Mouse (Mus musculus) embryonic facial prominence, embryonic 13.5 days (tissue): ENCODE results near the gene Sumo3. TPM values are rescaled to one million over a fixed set of nuclear protein-coding genes. Genes with fewer than 3 reads are reported as not detected.
A peak's percentile ranks its signal among the peaks of the same experiment; 100 is the strongest.

Experiments
- ATAC-seq: fragments of 200-750 bp; cut with Nextera tagmentation; 2 replicates; pipeline ENCODE4 v1.8.0; 2017; ENCODE audit warnings: low read depth; ENCODE audit not compliant: insufficient number of reproducible peaks, insufficient read depth, low FRiP score, low TSS enrichment
- H3K27ac ChIP-seq: fragments of 300-500 bp; sonication (generic); 2 replicates; pipeline ENCODE4 v1.5.1; 2015; ENCODE audit warnings: moderate library complexity, mild to moderate bottlenecking, inconsistent platforms
- H3K27me3 ChIP-seq: fragments of 300-500 bp; sonication (generic); 2 replicates; pipeline ENCODE4 v1.6.1; 2015; ENCODE audit warnings: mild to moderate bottlenecking, inconsistent platforms
- H3K36me3 ChIP-seq: fragments of 300-500 bp; sonication (generic); 2 replicates; pipeline ENCODE4 v1.6.1; 2015; ENCODE audit warnings: mild to moderate bottlenecking, inconsistent platforms
- H3K4me1 ChIP-seq: fragments of 300-500 bp; sonication (generic); 2 replicates; pipeline ENCODE4 v1.6.1; 2015; ENCODE audit warnings: inconsistent platforms
- H3K4me2 ChIP-seq: fragments of 300-500 bp; sonication (generic); 2 replicates; pipeline ENCODE4 v1.6.1; 2015; ENCODE audit warnings: moderate library complexity, mild to moderate bottlenecking, inconsistent platforms
- H3K4me3 ChIP-seq: fragments of 300-500 bp; sonication (generic); 2 replicates; pipeline ENCODE4 v1.5.1; 2015; ENCODE audit warnings: mild to moderate bottlenecking, inconsistent platforms
- H3K9ac ChIP-seq: fragments of 300-500 bp; sonication (generic); 2 replicates; pipeline ENCODE4 v1.6.1; 2015; ENCODE audit warnings: mild to moderate bottlenecking, inconsistent platforms
- H3K9me3 ChIP-seq: fragments of 300-500 bp; sonication (generic); 2 replicates; pipeline ENCODE4 v1.6.1; 2016; ENCODE audit warnings: inconsistent platforms
- WGBS: fragments of 180-500 bp; shearing (Covaris S2); methylation state at CpG from one replicate; pipeline ENCODE4 v1.1.7; 2015; ENCODE audit warnings: mixed read lengths; 5-methylcytosine and 5-hydroxymethylcytosine counted together
- polyA plus RNA-seq: library from polyadenylated mRNA; unstranded; fragments of >200 nt; fragmentation: Nextera tagmentation; extraction: Ambion mirVana; gene quantifications from 2 replicates; pipeline ENCODE4 v1.2.1, GENCODE M21; 2015

Gene Sumo3
- polyA plus RNA-seq, 1 experiment from 2014 or later, result 397 TPM

DNA sequence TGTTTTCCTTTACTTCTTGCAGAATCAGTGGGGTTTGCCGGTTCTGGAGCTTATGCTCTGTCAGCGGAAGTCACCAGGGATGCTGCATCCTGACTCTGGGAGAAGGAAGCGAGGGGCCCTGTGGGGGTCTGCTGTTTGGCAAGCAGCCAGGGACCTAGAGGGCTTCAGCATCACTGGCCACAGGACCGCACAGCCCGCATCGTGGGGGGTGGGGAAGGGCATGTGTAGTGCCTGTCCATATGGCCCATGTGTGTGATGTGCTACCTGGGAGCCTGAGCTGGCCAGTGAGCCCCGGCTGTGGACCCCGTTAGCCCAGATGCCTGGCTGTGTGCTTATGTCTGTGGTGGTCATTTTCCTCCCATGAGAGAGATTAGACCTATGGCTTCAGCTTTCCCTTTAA, 16.1 kb upstream of the Sumo3 start:
- Histone ChIP-seq H3K4me2 (no peak overlapping the region), H3K9ac (no peak overlapping the region), H3K4me1 (0 out of 2 replicates have a peak, but pooled peaks cover 3% of the 10 kb centered on the region), H3K27me3 (no peaks in the 10 kb centered on the region), H3K9me3 (no peaks in the 10 kb centered on the region), H3K36me3 (peaks cover 86% of the 10 kb centered on the region), H3K4me3 (no peak overlapping the region), H3K27ac (no peak overlapping the region)
- no peak for ATAC-seq
- 79% methylated on average over 8 of the region's 8 CpGs for WGBS

DNA sequence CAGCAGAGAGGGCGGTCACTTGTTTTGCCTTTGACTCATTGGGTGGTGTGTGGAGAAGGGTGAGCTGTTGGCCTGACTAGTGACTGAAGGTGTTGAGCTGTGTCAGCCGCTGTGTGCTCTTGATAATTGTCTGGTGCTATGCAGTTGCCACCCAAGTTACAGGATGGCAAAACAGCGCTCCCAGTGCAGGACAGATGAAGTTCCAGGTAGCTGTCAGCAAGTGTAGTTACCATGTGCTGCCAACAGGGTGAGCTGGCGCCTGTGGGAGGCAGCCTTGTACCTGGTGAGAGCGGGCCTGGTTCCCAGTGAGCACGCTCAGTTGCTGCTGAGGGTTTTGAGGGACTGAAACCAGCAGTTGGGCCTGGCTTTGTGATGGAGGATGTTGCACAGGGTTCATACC, 15.1 kb upstream of the Sumo3 start:
- Histone ChIP-seq H3K4me3 (no peak overlapping the region), H3K4me1 (0 out of 2 replicates have a peak, but pooled peaks cover 3% of the 10 kb centered on the region), H3K4me2 (no peak overlapping the region), H3K9ac (peak overlapping the region; percentile 27; the same call in 1 of the 2 replicates), H3K9me3 (no peaks in the 10 kb centered on the region), H3K36me3 (peaks cover 97% of the 10 kb centered on the region), H3K27ac (no peak overlapping the region), H3K27me3 (no peaks in the 10 kb centered on the region)
- 0 out of 2 replicates have a peak, but pooled peaks have one; percentile 22 for ATAC-seq
- WGBS, result 43% methylated on average over 6 of the region's 6 CpGs

DNA sequence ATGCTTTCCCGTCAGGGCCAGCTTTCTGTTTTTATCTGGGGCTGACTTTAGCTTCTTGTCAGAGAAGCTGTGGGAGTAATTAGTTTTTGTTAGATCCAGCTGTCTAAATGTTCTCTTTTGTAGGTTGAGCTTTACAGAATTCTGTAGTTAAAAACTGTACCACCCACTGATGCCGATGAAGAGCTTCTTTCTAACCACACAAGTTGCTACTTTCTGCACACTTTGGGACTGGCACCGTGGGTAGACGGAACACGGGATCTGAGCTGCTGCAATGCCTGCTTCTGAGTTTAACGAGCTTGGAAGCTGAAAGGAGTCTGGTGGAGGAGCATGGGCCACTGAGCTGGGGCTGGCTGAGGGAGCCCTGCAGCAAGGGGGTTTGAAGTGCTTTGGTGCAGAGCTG, 14.4 kb upstream of the Sumo3 start:
- WGBS, result 79% methylated on average over 6 of the region's 6 CpGs
- no peak overlapping the region for H3K9ac ChIP-seq
- no peak overlapping the region for H3K27ac ChIP-seq
- no peaks in the 10 kb centered on the region for H3K27me3 ChIP-seq
- H3K4me1 ChIP-seq, result 0 out of 2 replicates have a peak, but pooled peaks cover 3% of the 10 kb centered on the region
- ATAC-seq, result no peak
- H3K36me3 ChIP-seq, result peaks cover 97% of the 10 kb centered on the region
- H3K4me3 ChIP-seq, result no peak overlapping the region
- no peak overlapping the region for H3K4me2 ChIP-seq
- no peaks in the 10 kb centered on the region for H3K9me3 ChIP-seq

DNA sequence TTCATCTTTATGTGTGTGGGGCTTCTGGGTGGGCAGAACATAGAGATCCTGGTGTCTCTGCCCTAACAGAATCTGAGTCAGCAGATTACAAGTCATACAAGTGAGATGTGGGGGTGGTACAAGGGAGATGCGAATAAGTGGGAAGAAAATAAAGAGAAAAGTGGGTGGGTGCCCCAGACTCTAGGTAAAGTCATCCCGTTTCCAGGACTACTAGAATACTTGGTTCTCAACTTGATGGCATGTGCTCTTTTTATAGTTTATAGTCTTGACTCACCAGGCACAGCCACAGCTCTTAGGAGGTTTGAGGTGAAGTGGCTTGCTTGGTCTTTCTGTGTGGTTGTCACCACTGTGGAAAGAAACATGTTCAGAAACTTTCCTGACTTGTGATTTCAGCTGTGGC, 9.8 kb upstream of the Sumo3 start:
- H3K4me1 ChIP-seq, result no peaks in the 10 kb centered on the region
- no peak overlapping the region for H3K4me3 ChIP-seq
- H3K4me2 ChIP-seq, result no peak overlapping the region
- no peaks in the 10 kb centered on the region for H3K27me3 ChIP-seq
- no peak for ATAC-seq
- 92% methylated on average over 2 of the region's 2 CpGs for WGBS
- H3K9me3 ChIP-seq, result no peaks in the 10 kb centered on the region
- H3K36me3 ChIP-seq, result peaks cover 86% of the 10 kb centered on the region
- H3K9ac ChIP-seq, result no peak overlapping the region
- no peak overlapping the region for H3K27ac ChIP-seq

DNA sequence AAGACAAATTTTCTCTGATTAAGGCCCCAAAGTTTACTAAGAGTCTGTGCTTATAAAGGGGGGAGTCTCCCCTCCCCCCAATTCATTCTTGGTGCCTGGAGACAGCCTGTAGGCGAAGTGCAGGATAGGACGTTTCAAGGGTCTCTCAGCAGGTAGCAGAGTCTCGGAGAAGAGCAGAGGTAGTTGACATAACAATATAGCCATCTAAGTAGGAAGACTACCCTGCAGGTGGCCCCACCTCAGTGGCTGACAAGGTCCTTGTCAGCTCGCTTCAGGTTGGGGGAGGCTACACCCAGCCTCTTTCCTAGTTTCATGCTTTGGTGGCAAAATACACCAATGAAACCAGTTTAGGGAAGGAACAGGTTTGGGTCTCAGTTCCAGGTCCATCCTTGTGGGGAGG, 2.9 kb upstream of the Sumo3 start:
- Histone ChIP-seq H3K36me3 (peaks cover 27% of the 10 kb centered on the region), H3K4me2 (no peak overlapping the region), H3K4me1 (peaks cover 14% of the 10 kb centered on the region), H3K9me3 (no peaks in the 10 kb centered on the region), H3K9ac (no peak overlapping the region), H3K27ac (no peak overlapping the region), H3K27me3 (no peaks in the 10 kb centered on the region), H3K4me3 (no peak overlapping the region)
- no peak for ATAC-seq
- WGBS, result 58% methylated on average over 4 of the region's 4 CpGs

DNA sequence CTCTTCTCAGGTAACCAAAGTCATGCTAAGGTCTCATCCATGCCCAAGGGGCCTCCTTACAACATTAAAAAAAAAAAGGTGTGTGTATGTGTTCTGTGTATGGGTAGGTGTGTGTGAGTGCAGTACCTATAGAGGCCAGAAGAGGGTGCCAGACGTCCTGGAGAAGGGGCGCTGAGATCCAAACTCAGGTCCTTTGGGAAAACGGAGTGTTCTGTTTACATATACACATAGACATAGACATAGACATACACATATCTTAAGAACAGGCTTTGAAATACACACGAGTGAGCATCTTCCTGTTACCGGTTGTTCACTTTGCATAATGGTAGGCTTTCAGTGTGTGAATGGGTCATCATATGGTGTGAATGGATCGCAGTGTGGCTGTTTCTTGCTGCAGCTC, 1.8 kb upstream of the Sumo3 start:
- ATAC-seq, result no peak
- peaks cover 20% of the 10 kb centered on the region for H3K36me3 ChIP-seq
- no peaks in the 10 kb centered on the region for H3K9me3 ChIP-seq
- no peaks in the 10 kb centered on the region for H3K27me3 ChIP-seq
- H3K4me2 ChIP-seq, result no peak overlapping the region
- no peak overlapping the region for H3K27ac ChIP-seq
- no peak overlapping the region for H3K4me3 ChIP-seq
- 91% methylated on average over 6 of the region's 6 CpGs for WGBS
- no peak overlapping the region for H3K9ac ChIP-seq
- peaks cover 17% of the 10 kb centered on the region for H3K4me1 ChIP-seq

DNA sequence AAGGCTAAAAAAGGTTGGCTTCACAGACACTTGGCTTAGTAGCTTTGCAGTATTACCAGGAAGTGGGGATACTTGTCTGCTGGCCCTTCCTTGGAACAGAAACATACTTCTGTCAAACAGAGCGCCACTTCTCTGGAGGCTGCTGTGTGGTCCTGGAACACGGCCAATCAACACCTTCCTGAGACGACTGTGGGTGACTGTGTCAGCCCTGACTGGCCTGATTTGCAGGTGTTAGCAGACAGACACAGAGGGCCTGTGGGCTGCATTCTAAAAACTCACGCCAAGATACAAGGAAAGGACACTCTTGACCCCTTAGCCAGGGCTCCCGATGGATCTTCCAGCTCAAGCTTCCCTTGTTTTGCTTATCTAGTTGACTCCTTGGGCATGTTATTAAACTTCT, 939 bp upstream of the Sumo3 start:
- ATAC-seq, result no peak
- H3K27ac ChIP-seq, result peak overlapping the region; percentile 95
- 87% methylated on average over 5 of the region's 5 CpGs for WGBS
- no peaks in the 10 kb centered on the region for H3K27me3 ChIP-seq
- no peak overlapping the region for H3K4me2 ChIP-seq
- no peak overlapping the region for H3K9ac ChIP-seq
- H3K36me3 ChIP-seq, result peaks cover 18% of the 10 kb centered on the region
- no peaks in the 10 kb centered on the region for H3K9me3 ChIP-seq
- H3K4me1 ChIP-seq, result peaks cover 17% of the 10 kb centered on the region
- H3K4me3 ChIP-seq, result 0 out of 2 replicates have a peak overlapping the region, but pooled peaks have one; percentile 4

DNA sequence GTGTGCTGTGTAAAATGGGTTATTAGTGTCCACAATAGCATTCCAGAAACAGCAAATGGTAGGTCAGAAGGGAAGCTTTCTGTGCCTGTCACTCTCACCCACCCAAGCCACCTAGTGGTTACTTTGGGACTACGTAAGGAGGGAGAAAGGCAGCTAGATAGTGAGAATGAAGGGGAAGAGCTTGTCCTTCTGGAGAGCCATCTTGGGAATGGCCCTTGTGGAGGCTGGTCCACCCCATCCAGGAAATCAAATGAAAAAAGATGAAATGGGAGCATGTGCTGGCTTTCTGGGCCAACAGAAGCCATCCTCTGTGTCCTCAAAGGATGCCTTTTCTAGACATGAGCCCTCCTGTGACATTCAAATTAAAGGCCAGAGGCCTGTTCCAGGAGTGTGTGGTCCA, 529 bp upstream of the Sumo3 start:
- peak overlapping the region; percentile 95 for H3K27ac ChIP-seq
- H3K9me3 ChIP-seq, result no peaks in the 10 kb centered on the region
- 30% methylated on average over 1 of the region's 1 CpGs for WGBS
- ATAC-seq, result no peak
- H3K4me3 ChIP-seq, result peak overlapping the region; percentile 83
- peak overlapping the region; percentile 83; the same call in 1 of the 2 replicates for H3K9ac ChIP-seq
- peaks cover 20% of the 10 kb centered on the region for H3K36me3 ChIP-seq
- H3K4me1 ChIP-seq, result peaks cover 17% of the 10 kb centered on the region
- peak overlapping the region; percentile 93 for H3K4me2 ChIP-seq
- no peaks in the 10 kb centered on the region for H3K27me3 ChIP-seq

DNA sequence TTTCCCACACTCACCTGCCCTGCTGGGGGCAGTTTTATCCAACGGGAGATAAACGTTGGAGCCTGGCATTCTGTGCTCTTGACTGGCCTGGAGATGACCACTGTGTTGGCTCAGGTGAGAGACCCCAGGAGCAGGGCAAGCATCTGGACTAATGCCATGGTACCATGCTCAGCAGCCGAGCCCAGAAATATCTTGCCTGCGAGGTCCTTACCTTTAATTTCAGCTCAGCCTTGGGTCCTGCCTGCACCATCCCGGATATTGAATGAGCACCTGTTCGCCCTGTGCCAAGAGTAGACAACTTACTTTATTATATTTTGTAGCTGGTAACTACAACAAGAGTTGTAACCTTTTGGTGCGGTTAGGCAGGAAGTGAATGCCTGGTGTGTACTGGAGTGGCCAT, 958 bp downstream of the Sumo3 start:
- Histone ChIP-seq H3K9ac (peak overlapping the region; percentile 83), H3K27me3 (no peaks in the 10 kb centered on the region), H3K36me3 (peaks cover 35% of the 10 kb centered on the region), H3K4me1 (peaks cover 17% of the 10 kb centered on the region), H3K9me3 (no peaks in the 10 kb centered on the region), H3K4me3 (peak overlapping the region; percentile 83), H3K27ac (peak overlapping the region; percentile 95), H3K4me2 (peak overlapping the region; percentile 93)
- WGBS, result 42% methylated on average over 7 of the region's 7 CpGs
- no peak for ATAC-seq

DNA sequence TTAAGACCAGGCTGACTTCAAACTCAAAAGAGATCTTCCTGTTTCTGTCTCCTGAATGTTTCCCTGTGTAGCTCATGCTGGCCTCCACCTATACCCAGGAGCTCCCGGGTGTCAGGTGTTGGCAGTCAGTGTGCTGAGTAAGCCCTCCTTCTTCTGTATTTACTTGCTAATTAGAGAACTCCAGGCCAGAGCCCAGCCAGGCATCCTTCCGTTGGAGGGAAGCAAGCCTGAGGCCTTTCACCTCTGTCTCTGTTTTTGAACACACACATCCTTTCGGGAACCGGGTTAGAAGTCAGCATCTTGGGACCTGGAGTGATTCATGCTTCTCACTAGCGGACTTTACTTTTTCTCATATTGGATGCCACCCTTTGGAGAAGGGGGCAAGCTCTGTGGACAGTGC, 1.5 kb downstream of the Sumo3 start:
- Histone ChIP-seq H3K36me3 (peaks cover 40% of the 10 kb centered on the region), H3K4me1 (peaks cover 17% of the 10 kb centered on the region), H3K27ac (no peak overlapping the region), H3K9ac (0 out of 2 replicates have a peak overlapping the region, but pooled peaks have one; percentile 83), H3K27me3 (no peaks in the 10 kb centered on the region), H3K4me2 (peak overlapping the region; percentile 93), H3K9me3 (no peaks in the 10 kb centered on the region), H3K4me3 (peak overlapping the region; percentile 83)
- ATAC-seq, result no peak
- WGBS, result 71% methylated on average over 5 of the region's 5 CpGs

DNA sequence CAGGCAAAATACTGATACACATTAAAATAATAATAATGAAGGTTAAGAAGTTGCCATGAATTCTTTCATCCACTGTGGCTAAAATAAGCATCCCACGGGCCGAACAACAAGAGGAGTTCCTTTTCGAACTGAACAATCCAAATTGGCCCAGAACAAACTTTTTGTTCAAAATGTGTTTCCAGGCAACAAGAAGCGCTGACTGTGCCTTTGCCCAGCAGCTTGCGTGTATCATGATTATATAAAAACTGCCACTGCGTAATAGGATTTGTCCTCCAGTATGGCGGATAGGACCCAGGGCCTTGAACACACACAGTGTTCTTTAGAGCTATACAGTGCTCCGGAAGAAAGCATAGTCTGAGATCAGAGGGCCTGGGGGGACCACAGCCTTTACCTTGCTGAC, 2.7 kb downstream of the Sumo3 start:
- Histone ChIP-seq H3K27ac (no peak overlapping the region), H3K9ac (no peak overlapping the region), H3K4me1 (peaks cover 17% of the 10 kb centered on the region), H3K27me3 (no peaks in the 10 kb centered on the region), H3K36me3 (peaks cover 50% of the 10 kb centered on the region), H3K4me2 (no peak overlapping the region), H3K9me3 (no peaks in the 10 kb centered on the region), H3K4me3 (no peak overlapping the region)
- no peak for ATAC-seq
- WGBS, result 92% methylated on average over 8 of the region's 8 CpGs

DNA sequence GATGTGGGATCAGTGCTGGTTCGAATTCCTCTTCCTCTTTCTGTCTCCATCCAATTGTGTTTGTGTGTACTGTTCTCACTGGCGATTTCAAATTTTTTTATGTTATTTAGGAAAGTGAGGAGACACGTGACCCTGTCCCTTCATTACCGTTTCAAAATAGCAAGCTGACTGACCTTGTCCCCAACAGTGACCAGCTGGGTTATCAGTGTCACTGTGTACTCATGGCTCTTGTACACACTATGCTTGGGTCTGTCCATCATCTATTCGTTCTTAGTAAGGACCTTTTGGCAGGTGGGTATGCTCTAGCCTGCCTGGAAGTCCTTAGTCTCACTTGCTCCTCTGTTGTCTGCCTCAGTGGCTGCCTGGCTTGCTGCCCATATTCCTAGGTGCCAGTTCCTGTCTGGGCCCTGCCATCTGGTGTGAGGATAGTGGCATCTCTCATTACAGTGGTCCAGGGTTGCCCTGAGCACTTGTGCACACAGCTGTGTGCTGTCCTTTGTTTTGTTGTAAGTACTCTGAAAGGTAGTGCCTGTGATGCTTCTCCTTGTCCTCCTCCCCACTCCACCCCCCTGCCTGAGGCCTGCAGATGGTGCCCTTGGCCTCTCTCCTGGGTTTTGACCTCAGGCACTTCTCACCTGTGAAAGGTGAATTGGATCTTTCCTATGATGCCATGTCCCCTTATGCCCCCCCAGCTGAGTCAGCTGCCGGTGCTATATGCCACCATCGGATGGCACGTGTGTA, 4.5 kb downstream of the Sumo3 start:
- Histone ChIP-seq H3K4me3 (no peak overlapping the region), H3K27ac (no peak overlapping the region), H3K4me1 (peaks cover 17% of the 10 kb centered on the region), H3K36me3 (peaks cover 68% of the 10 kb centered on the region), H3K9ac (no peak overlapping the region), H3K27me3 (no peaks in the 10 kb centered on the region), H3K4me2 (no peak overlapping the region), H3K9me3 (no peaks in the 10 kb centered on the region)
- no peak for ATAC-seq
- WGBS, result 89% methylated on average over 8 of the region's 8 CpGs
